Mouse (Mus musculus) erythroid progenitor cell, adult 5-6 weeks (primary cell): Measurements from ENCODE around the gene Castor2. TPM values are rescaled to one million over a fixed set of nuclear protein-coding genes. Genes with fewer than 3 reads are reported as not detected.
A peak's percentile ranks its signal among the peaks of the same experiment; 100 is the strongest.

Source experiments
- ATAC-seq: replicated peaks from 2 replicates; pipeline ENCODE4 v1.8.0; 2016; ENCODE audit warnings: moderate number of reproducible peaks, mild to moderate bottlenecking, moderate TSS enrichment, inconsistent platforms; ENCODE audit not compliant: poor library complexity, low FRiP score, severe bottlenecking
- total RNA-seq, 2 experiments: library from RNA; stranded (forward) in 1 of 2; stranded (reverse) in 1 of 2; fragments of 150-400 nt in 1 of 2; fragments of 186-747, 209-891 nt in 1 of 2; gene quantifications; 2 replicates each; pipeline versions ENCODE4 v1.2.3 to v1.2.4; 2015 to 2017; ENCODE audit warnings: low replicate concordance in 2 of 2

Gene Castor2
- total RNA-seq, 2 experiments from 2014 or later, result 0.45 TPM; not detected in 1

DNA sequence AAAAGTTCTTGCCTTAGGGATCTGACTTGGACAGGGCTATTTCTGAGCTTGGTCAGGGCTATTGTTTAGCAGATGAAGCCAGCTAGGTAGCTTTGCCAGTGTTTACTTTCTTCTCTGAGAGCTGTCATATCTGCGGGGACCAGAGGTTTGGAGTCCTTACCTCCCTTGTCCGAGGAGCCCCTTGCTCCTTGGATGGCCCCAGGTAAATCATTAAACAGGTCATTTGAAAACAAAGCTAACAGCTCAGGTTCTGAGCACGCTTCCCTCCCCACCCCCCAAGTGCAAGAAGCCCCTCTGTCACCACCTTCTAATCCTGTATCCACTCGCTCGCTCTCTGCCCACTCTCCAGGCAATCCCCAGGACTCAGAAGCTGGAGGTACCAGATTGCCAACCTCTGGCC lies 1.8 kb downstream of the Castor2 start:
- ATAC-seq, result no peak

DNA sequence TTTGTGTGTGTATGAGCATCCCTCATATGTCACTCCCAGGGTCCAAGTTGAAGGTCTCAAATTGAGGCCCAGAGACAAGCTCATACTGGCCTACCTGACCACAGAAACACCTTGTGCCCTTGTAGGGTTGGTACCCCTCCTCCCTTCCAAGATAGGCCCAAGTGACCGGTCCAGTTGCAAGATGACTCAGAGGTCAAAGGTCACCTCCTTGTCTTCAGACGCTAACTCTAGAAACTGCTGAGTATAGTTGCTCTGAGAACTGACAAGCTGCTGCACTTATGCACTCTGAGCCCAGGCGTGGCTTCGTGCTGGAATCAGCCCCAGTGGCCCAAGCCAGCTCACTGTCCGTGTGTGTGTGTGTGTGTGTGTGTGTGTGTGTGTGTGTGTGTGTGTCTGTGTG lies 2.4 kb downstream of the Castor2 start:
- ATAC-seq, result no peak

DNA sequence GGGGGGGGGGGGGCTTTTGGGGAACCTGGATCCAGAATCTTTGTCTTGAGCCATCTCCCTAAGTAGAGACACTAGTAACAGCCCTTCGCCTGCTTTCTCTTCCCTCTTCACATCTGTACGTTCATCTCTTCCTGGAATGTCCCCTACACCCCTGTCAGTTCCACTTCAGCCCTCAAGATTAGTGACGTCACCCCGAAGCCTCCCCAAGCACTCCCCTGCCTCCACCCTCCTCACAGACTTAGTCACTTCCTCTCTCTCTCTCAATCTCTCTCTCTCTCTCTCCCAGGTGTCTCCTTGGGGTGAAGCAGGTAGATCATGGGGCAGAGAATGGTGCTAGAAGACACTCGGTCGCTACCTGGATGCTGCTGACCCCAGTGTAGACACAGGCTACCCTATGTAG lies 3.2 kb downstream of the Castor2 start:
- ATAC-seq, result no peak

DNA sequence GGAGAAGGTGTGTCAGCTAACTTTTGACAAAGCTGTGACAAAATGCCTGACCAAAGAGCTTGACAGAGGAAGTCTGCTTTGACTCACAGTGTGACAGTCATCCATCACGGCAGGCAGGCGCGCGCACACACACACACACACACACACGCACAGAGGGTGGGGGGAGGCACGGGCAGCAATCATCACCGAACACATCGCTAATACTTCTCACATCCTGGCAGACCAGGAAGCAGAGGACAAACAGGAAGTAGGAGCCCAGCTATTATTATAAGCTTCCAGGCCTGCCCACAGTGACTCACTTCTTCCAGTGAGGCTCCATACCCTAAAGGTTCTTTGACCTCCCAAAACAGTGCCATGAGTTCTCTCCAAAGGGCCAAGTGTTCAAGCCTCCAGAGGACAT lies 6.3 kb downstream of the Castor2 start:
- no peak for ATAC-seq

DNA sequence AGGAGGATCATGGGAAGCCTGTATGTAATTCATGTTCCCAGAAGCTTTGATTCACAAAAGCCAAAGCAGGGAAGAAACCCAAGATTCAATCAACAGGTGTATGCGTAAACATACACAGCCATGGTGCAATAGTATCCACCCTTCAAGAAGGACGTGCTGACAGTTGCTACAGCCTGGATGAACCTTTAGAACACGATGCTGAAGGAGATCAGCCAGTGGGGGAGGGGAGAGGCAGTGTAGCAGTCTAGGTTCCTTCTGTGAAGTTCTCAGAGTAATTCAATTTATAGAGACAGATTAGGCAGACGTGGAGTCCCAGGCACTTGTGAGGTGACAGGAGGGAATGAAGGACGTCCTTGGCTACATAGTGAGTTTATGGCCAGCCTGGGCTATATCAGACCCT lies 15.5 kb downstream of the Castor2 start:
- ATAC-seq, result no peak

DNA sequence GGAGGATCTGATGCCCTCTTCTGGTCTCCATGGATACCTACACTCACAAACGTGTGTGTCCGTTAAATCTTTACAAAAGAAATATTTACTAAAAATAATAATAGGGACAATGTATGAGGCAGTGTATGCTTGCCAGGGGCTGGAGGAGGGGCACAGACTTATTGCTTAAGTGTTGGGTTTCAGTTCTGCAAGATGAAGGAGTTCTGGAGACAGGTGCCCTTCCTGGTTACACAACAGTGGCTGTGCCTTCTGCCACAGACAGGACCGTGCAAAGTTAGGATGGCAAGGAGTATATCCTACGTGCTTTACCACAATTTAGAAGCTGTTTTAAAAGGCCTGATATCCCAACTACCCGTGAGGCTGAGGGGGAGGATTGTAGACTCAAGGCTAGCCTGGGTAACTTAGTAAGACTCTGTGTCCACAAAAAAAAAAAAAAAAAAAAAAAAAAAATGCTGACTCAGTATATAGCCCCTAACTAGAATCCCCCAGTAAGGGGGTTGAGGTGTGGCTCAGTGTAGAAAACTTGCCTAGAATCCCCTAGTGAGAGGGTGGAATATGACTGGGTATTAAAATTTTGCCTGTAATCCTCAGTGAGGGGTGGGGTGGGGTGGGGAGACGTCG lies 16.2 kb downstream of the Castor2 start:
- ATAC-seq, result no peak

DNA sequence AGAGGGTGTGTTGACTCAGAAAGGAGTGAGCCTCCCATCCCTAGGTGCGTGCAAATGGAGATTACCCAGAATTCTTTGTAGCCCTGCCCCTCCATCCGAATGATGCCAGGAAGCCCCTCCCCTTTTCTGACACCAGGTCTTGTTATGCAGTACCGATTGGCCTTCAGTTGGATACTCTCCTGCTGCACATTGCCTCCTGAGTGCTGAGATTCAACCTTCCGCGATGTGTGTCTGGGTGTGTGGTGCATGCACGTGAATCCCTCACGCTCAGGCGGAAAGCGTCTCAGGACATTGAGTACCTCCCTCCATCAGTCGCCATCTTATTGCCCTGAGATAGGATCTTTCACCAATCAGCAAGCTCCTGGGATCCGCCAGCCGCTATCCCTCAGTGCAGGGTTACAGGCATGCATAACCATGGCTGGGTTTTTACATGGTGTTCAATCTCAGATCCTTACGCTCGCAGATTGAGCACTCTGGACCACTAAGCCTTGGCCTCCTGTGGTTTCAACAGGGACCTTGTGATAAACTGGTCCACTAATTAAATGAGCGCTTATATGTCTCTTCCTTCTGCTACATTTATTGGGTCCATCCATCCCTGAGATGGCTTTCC lies 19.4 kb downstream of the Castor2 start:
- no peak for ATAC-seq

DNA sequence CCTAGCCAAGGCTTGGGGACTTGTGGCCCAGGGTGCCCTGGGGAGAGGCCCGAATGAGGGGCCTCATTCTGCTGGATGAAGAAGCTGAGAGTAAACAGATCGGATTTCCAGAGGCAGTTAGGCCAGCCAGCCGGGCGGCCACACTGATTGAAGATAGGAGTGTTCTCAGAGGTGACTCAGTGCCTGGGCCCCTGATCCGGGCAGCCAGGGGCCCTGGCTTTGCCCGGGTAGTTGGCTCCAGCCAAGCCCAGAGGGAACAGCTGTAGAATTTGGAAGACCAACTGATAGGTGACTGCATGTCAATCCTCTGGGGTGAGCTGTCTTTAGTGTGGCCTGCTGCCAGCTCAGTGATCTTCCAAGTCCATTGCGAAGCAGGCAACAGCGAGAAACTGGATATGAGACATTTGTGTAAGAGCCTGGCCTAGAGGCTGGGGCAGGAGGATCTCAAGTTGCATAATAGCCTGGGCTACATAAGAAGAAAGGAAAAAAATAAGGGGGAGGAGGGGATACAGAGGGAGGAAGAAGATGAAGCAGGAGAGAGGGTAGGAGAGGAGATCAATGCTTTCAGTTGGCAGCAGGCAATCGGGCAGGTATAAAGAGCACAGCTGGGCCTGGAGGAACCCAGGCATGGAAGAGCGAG lies 20.1 kb downstream of the Castor2 start:
- no peak for ATAC-seq

DNA sequence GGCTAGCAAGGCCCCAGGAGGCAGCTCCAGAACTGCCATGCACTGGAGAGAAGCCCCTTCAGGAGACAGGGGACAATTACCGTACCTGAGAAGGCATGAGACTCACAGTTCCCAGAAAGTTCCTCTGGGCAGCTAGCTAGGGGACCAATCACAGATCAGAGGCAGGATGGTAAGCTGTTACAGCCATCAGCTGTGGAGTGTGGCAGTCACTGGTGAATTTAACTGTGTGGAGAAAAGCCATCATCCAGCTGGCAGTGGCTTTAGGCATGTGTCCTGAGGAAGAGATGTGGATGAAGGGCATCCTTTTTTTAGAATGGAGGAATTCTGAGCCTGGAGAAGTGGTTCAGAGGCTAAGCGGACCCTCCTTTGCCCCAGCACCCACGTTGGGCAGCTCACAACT lies 20.6 kb downstream of the Castor2 start:
- ATAC-seq, result no peak

DNA sequence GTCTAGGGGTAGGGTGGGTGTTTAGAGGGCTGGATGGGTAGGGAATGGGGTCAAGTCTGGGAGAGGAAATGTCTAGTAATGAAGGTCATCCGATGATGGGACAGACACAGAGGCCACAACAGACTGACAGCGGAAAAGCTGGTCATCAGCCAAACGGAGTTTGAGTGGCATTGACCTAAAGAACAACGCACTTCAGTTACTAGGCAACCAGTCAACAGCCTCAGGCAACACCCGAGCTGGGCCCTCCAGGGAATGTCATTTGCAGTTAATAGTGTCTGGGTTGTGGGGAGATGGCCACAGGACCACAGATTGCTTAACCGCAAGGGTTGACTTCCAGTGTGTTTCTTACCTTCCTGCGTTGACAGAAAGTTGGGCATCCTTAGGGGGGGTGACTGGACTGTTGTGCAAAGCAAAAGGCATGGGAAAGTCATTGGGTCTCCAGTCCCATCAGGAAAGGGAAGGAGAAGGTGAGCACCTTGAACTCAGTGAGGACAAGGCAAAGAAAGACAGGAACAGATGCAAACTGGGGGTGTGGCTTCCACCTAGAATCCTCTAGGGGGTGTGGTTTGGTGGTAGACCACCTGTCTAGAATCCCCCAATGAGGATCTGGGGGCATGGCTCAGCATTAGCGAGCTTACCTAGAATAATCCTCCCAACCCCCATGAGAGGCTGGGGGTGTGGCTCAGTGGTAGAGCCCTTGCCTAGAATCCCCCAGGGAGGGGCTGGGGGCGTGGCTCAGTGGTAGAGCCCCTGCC lies 21.8 kb downstream of the Castor2 start:
- ATAC-seq, result no peak

DNA sequence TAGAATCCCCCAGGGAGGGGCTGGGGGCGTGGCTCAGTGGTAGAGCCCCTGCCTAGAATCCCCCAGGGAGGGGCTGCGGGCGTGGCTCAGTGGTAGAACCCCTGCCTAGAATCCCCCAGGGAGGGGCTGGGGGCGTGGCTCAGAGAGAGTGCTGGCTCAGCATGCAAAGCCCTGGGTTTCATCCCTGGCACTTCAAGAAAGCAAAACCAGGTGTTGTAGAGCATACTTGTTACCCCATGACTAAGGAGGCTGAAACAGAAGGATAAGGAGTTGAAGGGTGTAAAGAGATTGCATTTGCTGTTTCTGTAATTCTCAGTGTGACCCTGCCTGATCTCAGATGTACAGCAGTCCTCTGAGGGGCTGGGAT lies 22.4 kb downstream of the Castor2 start:
- ATAC-seq, result no peak

DNA sequence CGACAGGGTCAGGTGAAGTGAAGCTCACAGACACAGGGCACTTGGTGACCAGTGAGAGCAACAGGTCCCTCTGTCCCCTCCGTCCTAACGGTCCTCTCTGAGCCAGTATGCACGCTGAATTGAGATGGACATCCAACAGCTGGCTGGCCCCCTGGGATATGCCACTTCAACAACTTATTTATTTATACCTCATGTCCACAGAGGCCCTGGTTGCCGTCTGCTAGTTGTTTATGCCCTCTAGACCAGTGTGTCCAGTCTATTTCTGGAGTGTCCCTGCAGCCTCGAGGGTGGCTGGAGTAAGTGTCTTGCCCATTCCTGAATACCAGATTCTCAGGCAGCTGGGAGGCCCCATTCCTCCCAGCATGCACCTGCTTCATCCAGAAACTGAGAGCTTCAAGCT lies 24.3 kb downstream of the Castor2 start:
- no peak for ATAC-seq

DNA sequence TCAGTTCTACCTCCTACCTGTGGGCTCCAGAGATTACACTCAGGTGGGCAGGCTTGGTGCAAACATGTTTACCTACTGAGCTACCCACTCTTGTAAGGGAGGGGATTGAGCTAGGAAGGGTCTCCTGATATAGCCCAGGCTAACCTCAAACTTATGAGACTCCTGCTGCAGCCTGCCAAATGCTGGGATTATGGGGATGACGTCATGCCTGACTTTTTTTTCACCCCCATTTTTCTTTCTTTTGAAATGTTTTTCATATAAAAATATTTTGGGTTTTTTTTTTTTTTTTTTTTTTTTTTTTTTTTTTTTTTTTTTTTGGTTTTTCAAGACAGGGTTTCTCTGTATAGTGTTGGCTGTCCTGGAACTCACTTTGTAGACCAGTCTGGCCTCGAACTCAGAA lies 26.7 kb downstream of the Castor2 start:
- no peak for ATAC-seq

DNA sequence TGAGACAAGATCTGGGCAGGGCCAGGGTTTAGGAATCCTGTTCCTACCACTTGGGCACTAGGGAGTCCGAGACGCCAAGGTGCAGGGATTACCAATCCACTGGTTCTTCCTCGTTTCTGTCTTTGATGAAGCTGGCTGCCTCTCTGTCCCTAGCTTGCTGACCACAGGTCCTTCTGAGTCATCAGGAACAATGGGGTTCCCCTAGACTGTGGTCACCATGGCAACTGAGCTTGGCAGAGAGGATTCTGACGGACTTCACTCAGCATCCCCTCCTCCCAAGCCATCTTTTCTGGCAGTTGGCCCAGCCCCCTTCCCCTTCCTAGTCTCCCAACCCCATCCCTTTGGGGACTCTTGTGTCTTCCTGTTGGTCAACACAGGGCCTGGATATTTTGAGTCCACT lies 32.1 kb downstream of the Castor2 start:
- no peak for ATAC-seq

DNA sequence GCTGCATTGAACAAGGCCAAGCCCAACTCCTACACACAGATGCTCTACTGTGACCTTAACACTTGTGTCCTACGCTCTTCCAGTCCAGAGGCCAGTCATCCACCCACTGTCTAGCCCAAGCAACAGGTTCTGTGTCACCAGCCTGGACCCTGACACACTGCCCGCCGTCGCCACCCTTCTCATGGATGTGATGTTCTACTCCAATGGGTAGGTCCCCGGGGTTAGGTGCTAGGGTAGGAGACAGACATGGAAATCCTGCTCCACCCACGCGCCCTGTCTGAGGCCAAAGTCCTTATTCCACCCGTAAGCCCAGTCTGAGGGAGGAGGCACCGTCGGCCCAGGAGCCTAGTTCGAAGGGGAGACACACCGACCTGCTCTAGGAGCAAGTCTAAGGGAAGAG lies 36.5 kb downstream of the Castor2 start:
- ATAC-seq, result 0 out of 2 replicates have a peak, but pooled peaks have one; percentile 14

DNA sequence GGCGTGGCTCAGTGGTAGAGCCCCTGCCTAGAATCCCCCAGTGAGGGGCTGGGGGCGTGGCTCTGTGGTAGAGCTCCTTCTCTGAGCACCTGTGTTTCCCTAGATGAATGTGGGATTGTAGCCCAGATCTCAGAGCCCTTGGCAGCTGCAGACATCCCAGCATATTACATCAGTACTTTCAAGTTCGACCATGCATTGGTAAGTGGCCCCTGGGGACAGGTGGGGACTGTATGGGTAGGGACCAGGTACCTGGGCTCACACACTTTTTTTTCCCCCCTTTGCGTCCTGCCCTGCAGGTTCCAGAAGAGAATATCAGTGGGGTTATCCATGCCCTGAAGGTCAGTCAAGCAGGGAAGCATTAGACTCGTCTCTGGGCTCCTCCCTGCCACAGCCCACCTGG lies 38.4 kb downstream of the Castor2 start:
- ATAC-seq, result no peak

DNA sequence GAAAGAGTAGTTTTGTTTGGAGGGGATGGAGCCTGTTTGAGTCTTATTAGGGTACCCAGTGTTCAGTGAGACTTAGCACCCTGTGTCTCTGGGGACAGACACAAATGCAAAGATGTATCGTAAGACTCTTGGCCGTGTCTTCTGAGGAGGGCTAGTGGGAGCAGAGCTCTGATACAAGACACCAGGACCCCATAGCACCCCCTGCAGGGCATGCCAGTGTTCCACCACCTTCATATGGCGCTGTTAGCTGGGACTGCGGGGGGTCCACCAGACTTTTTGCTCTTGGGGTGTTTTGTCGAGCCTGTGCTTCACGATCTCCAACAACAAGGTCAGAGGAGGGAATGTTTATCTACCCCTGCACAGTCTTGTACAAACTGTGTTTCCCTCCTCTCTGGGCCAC lies 39.9 kb downstream of the Castor2 start:
- no peak for ATAC-seq

DNA sequence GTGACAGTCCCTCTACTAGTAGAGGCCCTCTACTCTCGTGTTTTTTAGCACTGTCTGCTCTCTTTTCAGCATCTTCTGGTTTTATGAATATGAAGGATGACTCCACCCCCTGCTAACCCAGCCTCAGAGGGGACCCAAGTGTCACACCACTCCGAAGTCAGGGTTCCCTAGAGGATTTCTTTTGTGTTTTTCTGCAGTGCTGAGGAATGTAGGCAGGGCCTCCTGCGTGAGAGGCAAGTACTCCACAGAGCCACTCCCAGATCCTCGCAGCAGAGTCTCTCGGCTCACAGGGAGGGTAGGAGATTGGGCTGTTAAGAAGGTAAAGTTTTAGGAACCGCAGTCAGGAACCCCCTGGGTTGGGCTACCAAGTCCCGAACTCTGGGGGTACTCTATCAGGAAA lies 41.7 kb downstream of the Castor2 start:
- no peak for ATAC-seq

DNA sequence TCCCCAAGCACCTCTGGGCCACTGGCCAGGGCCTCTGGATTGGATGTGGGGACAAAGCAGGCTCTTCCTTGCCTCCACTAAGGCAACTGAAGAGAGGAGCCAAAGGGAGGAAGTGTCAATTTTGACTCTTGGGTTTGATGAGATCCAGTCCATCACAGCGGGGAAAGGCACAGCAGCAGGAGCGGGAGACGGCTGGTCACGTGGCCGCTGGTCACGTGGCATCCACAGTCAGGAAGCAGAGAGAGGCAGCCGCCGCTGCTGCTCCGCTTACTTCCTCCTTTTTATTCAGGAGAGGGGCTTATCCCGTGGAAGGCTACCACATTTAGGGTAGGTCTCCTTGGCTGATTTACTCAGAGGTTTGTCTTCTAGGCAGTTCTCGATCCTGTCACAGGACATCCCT lies 42.9 kb downstream of the Castor2 start:
- no peak for ATAC-seq

DNA sequence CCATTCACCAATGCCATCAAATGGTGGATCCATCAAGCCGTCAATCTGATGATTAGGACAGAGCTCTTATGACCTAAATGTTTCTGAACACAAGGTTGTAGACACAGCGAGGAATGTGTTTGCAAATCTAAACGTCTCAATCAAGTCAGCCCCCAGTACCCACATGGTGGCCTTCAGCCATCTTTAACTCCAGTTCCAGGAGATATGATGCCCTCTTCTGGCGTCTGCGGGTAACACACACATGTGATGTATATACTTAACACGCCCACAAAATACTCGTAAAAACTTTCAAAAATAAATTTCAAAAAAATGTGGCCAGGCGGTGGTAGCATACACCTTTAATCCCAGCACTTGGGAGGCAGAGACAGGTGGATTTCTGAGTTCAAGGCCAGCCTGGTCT lies 45.5 kb downstream of the Castor2 start:
- no peak for ATAC-seq

DNA sequence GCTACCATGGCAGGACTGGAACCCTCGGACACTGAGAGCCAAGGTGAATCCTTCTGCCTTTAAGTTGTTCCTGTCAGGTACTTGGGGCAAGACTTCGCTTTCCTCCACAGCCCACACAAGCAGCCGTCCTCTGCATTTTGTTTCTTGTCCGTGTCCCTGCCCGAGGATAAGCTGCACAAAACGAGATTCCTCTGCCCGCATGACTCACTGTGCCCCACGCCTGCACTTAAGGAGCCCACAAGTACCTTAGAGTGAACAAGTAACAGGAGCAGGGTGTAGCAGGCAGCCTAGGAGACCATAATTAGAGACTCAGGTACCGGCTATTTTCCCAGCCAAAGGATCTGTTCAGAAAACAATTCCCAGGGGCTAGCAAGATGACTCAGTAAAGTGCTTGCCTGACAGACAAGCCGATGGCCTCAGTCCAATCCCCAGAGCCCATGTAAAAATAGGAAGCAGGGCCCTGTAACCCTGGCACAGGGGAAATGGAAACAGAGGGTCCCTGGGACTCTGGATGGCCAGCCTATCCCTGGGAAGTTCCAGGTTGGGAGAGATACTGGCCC lies 47.8 kb downstream of the Castor2 start:
- ATAC-seq, result no peak
